Mouse (Mus musculus) left cerebral cortex, adult 8-10 months (tissue): ENCODE measurements at regions not wholly inside any gene's neighbourhood (a gene's known extent, or its start where the extent isn't known, plus 50 kb on each side); places are given as distances from the start of the nearest gene placed in this dataset.
"Not testable (repeated sequence)": the region's sequence is repeated elsewhere in the genome, so short reads cannot be mapped to it uniquely, and the experiment has no call there.

ENCODE experiments used
- DNase-seq, 2 experiments: peaks; one replicate each; pipeline ENCODE4 v3.0.0; 2022; ENCODE audit warnings: low spot score in 2 of 2

GRCm38 (mm10) chr8:89566461-89566860, 522.5 kb upstream of the Sall1 start:
- no peak for DNase-seq

- no peak for DNase-seq
Measured at GRCm38 (mm10) chr8:89565147-89565826, 521.3 kb upstream of the Sall1 start.

- DNase-seq = no peak
Measured at GRCm38 (mm10) chr8:89563544-89563943, 519.6 kb upstream of the Sall1 start.

GRCm38 (mm10) chr8:89562597-89562996, 518.6 kb upstream of the Sall1 start:
- no peak for DNase-seq

- no peak for DNase-seq
Measured at GRCm38 (mm10) chr8:89541231-89541630, 497.3 kb upstream of the Sall1 start.

- no peak for DNase-seq
Measured at GRCm38 (mm10) chr8:89534605-89535004, 490.6 kb upstream of the Sall1 start.

GRCm38 (mm10) chr8:89525041-89525440, 481.1 kb upstream of the Sall1 start:
- DNase-seq = no peak

- DNase-seq = no peak
Measured at GRCm38 (mm10) chr8:89523336-89523735, 479.4 kb upstream of the Sall1 start.

- no peak for DNase-seq
Measured at GRCm38 (mm10) chr8:89516602-89517001, 472.6 kb upstream of the Sall1 start.

GRCm38 (mm10) chr8:89514270-89514669, 470.3 kb upstream of the Sall1 start:
- DNase-seq = peak in 1 of 2 experiments; percentile 32

- no peak for DNase-seq
Measured at GRCm38 (mm10) chr8:89507639-89508038, 463.7 kb upstream of the Sall1 start.

- no peak for DNase-seq
Measured at GRCm38 (mm10) chr8:89503545-89504234, 459.7 kb upstream of the Sall1 start.

GRCm38 (mm10) chr8:89503030-89503429, 459.1 kb upstream of the Sall1 start:
- no peak for DNase-seq

- DNase-seq = no peak
Measured at GRCm38 (mm10) chr8:89501756-89502155, 457.8 kb upstream of the Sall1 start.

GRCm38 (mm10) chr8:89499831-89500230, 455.9 kb upstream of the Sall1 start:
- no peak for DNase-seq

GRCm38 (mm10) chr8:89498088-89498695, 454.2 kb upstream of the Sall1 start:
- DNase-seq = no peak

- no peak for DNase-seq
Measured at GRCm38 (mm10) chr8:89492336-89492735, 448.4 kb upstream of the Sall1 start.

- not testable (repeated sequence) for DNase-seq
Measured at GRCm38 (mm10) chr8:89482481-89482880, 438.5 kb upstream of the Sall1 start.

- DNase-seq = peak in 1 of 2 experiments; percentile 9
Measured at GRCm38 (mm10) chr8:89476930-89477329, 433.0 kb upstream of the Sall1 start.

GRCm38 (mm10) chr8:89471116-89471515, 427.2 kb upstream of the Sall1 start:
- DNase-seq = no peak

GRCm38 (mm10) chr8:89468782-89469220, 424.8 kb upstream of the Sall1 start:
- no peak for DNase-seq

GRCm38 (mm10) chr8:89465211-89465753, 421.3 kb upstream of the Sall1 start:
- no peak for DNase-seq
